In genomic region chr9:111271434-111272160, GRCm38 (mm10) we compare ENCODE assay signal across 8 mouse cellular contexts. TPM values are rescaled to one million over a fixed set of nuclear protein-coding genes. Genes with fewer than 3 reads are reported as not detected.
DNase-seq lines count a peak whose midpoint lies in the region; ATAC-seq and TF ChIP-seq lines count a peak whose summit lies in the region.

TSS of gene Mlh1 (minus strand) at chr9:111271791.
TSS of gene Epm2aip1 (plus strand) at chr9:111271929.

- intact Hi-C loops in heart, postnatal 36 days (cut with DNase I) = no loop called here

- H3K27ac ChIP-seq in forebrain, embryonic 16.5 days (ENCODE audit: low read length) = peak within 1 kb of the TSS; percentile 95
- peak within 1 kb of the TSS; percentile 98 for H3K27ac ChIP-seq in layer of hippocampus, adult 2 months
- peak within 1 kb of the TSS; percentile 97 for H3K27ac ChIP-seq in lung, embryonic 14.5 days (ENCODE audit: low read depth)
- peak within 1 kb of the TSS; percentile 80 for H3K27ac ChIP-seq in olfactory bulb, adult 2 months (ENCODE audit: insufficient read depth, low read depth, low read length)
- peak within 1 kb of the TSS; percentile 76 for H3K27ac ChIP-seq in thymus, adult 2 months (ENCODE audit: control insufficient read depth, insufficient read depth, low read length)

- TF ChIP-seq CTCF in G1E (IDR thresholded peaks at IDR 0.05; ENCODE audit: low read depth, low read length) = no peak
- TF ChIP-seq CTCF in layer of hippocampus, adult 2 months (conservative IDR thresholded peaks at IDR 0.05) = no peak
- 0 out of 2 replicates have a peak, but pooled peaks have one; percentile 17 for TF ChIP-seq CTCF in lung, embryonic 14.5 days (IDR thresholded peaks at IDR 0.05; ENCODE audit: low read depth)
- no peak for TF ChIP-seq CTCF in olfactory bulb, adult 2 months (IDR thresholded peaks at IDR 0.05; ENCODE audit: insufficient read depth, low read depth, low read length)
- TF ChIP-seq CTCF in thymus, adult 2 months (IDR thresholded peaks at IDR 0.05; ENCODE audit: borderline replicate concordance, control insufficient read depth, extremely low read depth, insufficient read depth, low read length, poor library complexity) = no peak

- H3K27me3 ChIP-seq in G1E (ENCODE audit: insufficient read depth, low read length) = no peaks in the 10 kb centered on the region
- H3K27me3 ChIP-seq in forebrain, embryonic 16.5 days (replicated peaks; ENCODE audit: control insufficient read depth, insufficient read depth, low read length) = no peaks in the 10 kb centered on the region
- no peaks in the 10 kb centered on the region for H3K27me3 ChIP-seq in lung, embryonic 14.5 days (ENCODE audit: insufficient read depth, low read length)
- no peaks in the 10 kb centered on the region for H3K27me3 ChIP-seq in thymus, adult 2 months (ENCODE audit: control insufficient read depth, insufficient read depth, low read length)

- peaks cover 29% of the 10 kb centered on the region for H3K4me1 ChIP-seq in G1E (ENCODE audit: insufficient read depth, low read depth, low read length)
- H3K4me1 ChIP-seq in forebrain, embryonic 16.5 days (replicated peaks; ENCODE audit: control insufficient read depth, insufficient read depth, low read length) = peaks cover 38% of the 10 kb centered on the region
- H3K4me1 ChIP-seq in lung, embryonic 14.5 days (ENCODE audit: insufficient read depth) = peaks cover 29% of the 10 kb centered on the region
- peaks cover 3% of the 10 kb centered on the region for H3K4me1 ChIP-seq in olfactory bulb, adult 2 months (ENCODE audit: control insufficient read depth, insufficient read depth, low read length)
- H3K4me1 ChIP-seq in thymus, adult 2 months (replicated peaks; ENCODE audit: control insufficient read depth, insufficient read depth, low read length) = peaks cover 7% of the 10 kb centered on the region

- ATAC-seq in G1E (ENCODE audit: extremely low read depth, insufficient number of reproducible peaks, low FRiP score, poor library complexity, severe bottlenecking) = peak; percentile 93
- peak; percentile 99 for ATAC-seq in forebrain, embryonic 16.5 days
- ATAC-seq in lung, embryonic 14.5 days (ENCODE audit: insufficient read depth) = peak; percentile 99

- TF ChIP-seq POLR2A in olfactory bulb, adult 2 months (IDR thresholded peaks at IDR 0.05; ENCODE audit: insufficient read depth, low read depth, low read length) = peak; percentile 74
- peak; percentile 99 for TF ChIP-seq POLR2A in thymus, adult 2 months (IDR thresholded peaks at IDR 0.05; ENCODE audit: control insufficient read depth, extremely low read depth, insufficient read depth, low read length, poor library complexity)

- H3K4me3 ChIP-seq in G1E (ENCODE audit: low read depth, low read length) = peak within 1 kb of the TSS; percentile 81
- H3K4me3 ChIP-seq in forebrain, embryonic 16.5 days (replicated peaks; ENCODE audit: low read length) = peak within 1 kb of the TSS; percentile 89
- peak within 1 kb of the TSS; percentile 99 for H3K4me3 ChIP-seq in layer of hippocampus, adult 2 months
- H3K4me3 ChIP-seq in lung, embryonic 14.5 days (ENCODE audit: low read depth, low read length) = peak within 1 kb of the TSS; percentile 90
- H3K4me3 ChIP-seq in olfactory bulb, adult 2 months (ENCODE audit: insufficient read depth, low read depth, low read length) = peak within 1 kb of the TSS; percentile 68
- peak within 1 kb of the TSS; percentile 86 for H3K4me3 ChIP-seq in thymus, adult 2 months (ENCODE audit: control insufficient read depth, insufficient read depth, low read length)

- WGBS in forebrain, embryonic 16.5 days = under 1% methylated on average over 64 of the region's 64 CpGs
- WGBS in lung, embryonic 14.5 days = under 1% methylated on average over 64 of the region's 64 CpGs
- under 1% methylated on average over 64 of the region's 64 CpGs for WGBS in olfactory bulb, adult 2 months
- WGBS in thymus, adult 2 months = under 1% methylated on average over 64 of the region's 64 CpGs

- peaks cover 37% of the 10 kb centered on the region for H3K36me3 ChIP-seq in G1E (replicated peaks)
- H3K36me3 ChIP-seq in forebrain, embryonic 16.5 days (ENCODE audit: control insufficient read depth, insufficient read depth) = peaks cover 2% of the 10 kb centered on the region; the same call in 1 of the 2 replicates
- H3K36me3 ChIP-seq in lung, embryonic 14.5 days (ENCODE audit: insufficient read depth) = peaks cover 38% of the 10 kb centered on the region
- peaks cover 8% of the 10 kb centered on the region for H3K36me3 ChIP-seq in thymus, adult 2 months (ENCODE audit: control insufficient read depth, insufficient read depth, low read length)

- peak within 1 kb of the TSS; percentile 93 for H3K9ac ChIP-seq in forebrain, embryonic 16.5 days (replicated peaks; ENCODE audit: low read depth, low read length)
- peak within 1 kb of the TSS; percentile 91 for H3K9ac ChIP-seq in lung, embryonic 14.5 days

- DNase-seq in G1E (ENCODE audit: low spot score) = peak; percentile 97
- peak; percentile 99 to 100 for DNase-seq in cerebellum, adult 18-20 months
- peak; percentile 99 to 100 for DNase-seq in heart, postnatal 36 days
- peak; percentile 98 to 99 for DNase-seq in layer of hippocampus, adult 2 months (ENCODE audit: low spot score in 2 of 2)
- DNase-seq in lung, embryonic 14.5 days = peak; percentile 100
- peak; percentile 98 for DNase-seq in thymus, adult 2 months

- H3K9me3 ChIP-seq in G1E (replicated peaks) = no peaks in the 10 kb centered on the region
- no peaks in the 10 kb centered on the region for H3K9me3 ChIP-seq in forebrain, embryonic 16.5 days (ENCODE audit: control insufficient read depth, low read length)
- H3K9me3 ChIP-seq in lung, embryonic 14.5 days (ENCODE audit: low read depth, low read length) = no peaks in the 10 kb centered on the region

- H3K4me2 ChIP-seq in forebrain, embryonic 16.5 days (ENCODE audit: low read length) = peak within 1 kb of the TSS; percentile 83
- peak within 1 kb of the TSS; percentile 91 for H3K4me2 ChIP-seq in lung, embryonic 14.5 days

RNA-seq across cellular contexts. Expression of gene Mlh1, which starts in this region (rescaled TPM):
- 55.2 and 56.1 TPM in 2 replicates for total RNA-seq in G1E (2014; fragmentation: Nextera tagmentation)
- 32.3 and 32.4 TPM in 2 replicates for total RNA-seq in G1E (2017)
- 5.3 and 6.1 TPM in 2 replicates for polyA plus RNA-seq in G1E (2012)
- polyA plus RNA-seq in forebrain, embryonic 16.5 days (2015; fragmentation: Nextera tagmentation; extraction: Ambion mirVana) = 30.0 and 32.2 TPM in 2 replicates
- 1 to 10 TPM; 7.7 to 8.5 TPM for total RNA-seq in heart, postnatal 36 days (2021)
- total RNA-seq in layer of hippocampus, adult 2 months (2021) = 10 to 100 TPM; 15.7 to 17.1 TPM
- polyA plus RNA-seq in lung, embryonic 14.5 days (2014; fragmentation: Nextera tagmentation; extraction: Ambion mirVana) = 36.1 and 39.2 TPM in 2 replicates
- not detected in 2 replicates for polyA plus RNA-seq in olfactory bulb, adult 2 months (2012; ENCODE audit: insufficient read depth, insufficient read length, low replicate concordance, missing spikeins)
- 23.6 and 24.6 TPM in 2 replicates for polyA plus RNA-seq in thymus, adult 2 months (2012; rRNA removed)

RNA-seq across cellular contexts. Expression of gene Epm2aip1, which starts in this region (rescaled TPM):
- total RNA-seq in G1E (2014; fragmentation: Nextera tagmentation) (64.7 and 67.6 TPM in 2 replicates), G1E (2017) (19.6 and 29.1 TPM in 2 replicates)
- 3.3 and 3.4 TPM in 2 replicates for polyA plus RNA-seq in G1E (2012)
- polyA plus RNA-seq in forebrain, embryonic 16.5 days (2015; fragmentation: Nextera tagmentation; extraction: Ambion mirVana) = 60.2 and 61.5 TPM in 2 replicates
- 10 to 100 TPM; 17.1 to 25.1 TPM for total RNA-seq in heart, postnatal 36 days (2021)
- 10 to 100 TPM; 76.5 to 80.7 TPM for total RNA-seq in layer of hippocampus, adult 2 months (2021)
- 36.0 and 37.3 TPM in 2 replicates for polyA plus RNA-seq in lung, embryonic 14.5 days (2014; fragmentation: Nextera tagmentation; extraction: Ambion mirVana)
- 80.5 TPM in 1 of 2 replicates, not detected in the other for polyA plus RNA-seq in olfactory bulb, adult 2 months (2012; ENCODE audit: insufficient read depth, insufficient read length, low replicate concordance, missing spikeins)
- 22.9 and 29.1 TPM in 2 replicates for polyA plus RNA-seq in thymus, adult 2 months (2012; rRNA removed)

Comparison
In these comparisons a context has a peak if more than half of its experiments do, and no peak if none do; other contexts are left out.
1. Peak in every context shown above with its lines: DNase-seq, ATAC-seq, H3K4me3 ChIP-seq and H3K27ac ChIP-seq.